Mouse (Mus musculus) kidney, postnatal 4 days (tissue): ENCODE data around the gene Myh9.
"Not testable (repeated sequence)": the region's sequence is repeated elsewhere in the genome, so short reads cannot be mapped to it uniquely, and the experiment has no call there.

ENCODE experiments used
- DNase-seq, 2 experiments: peaks; one replicate each; pipeline ENCODE4 v3.0.0; 2021; ENCODE audit warnings: mixed read lengths in 2 of 2

Gene Myh9

DNA sequence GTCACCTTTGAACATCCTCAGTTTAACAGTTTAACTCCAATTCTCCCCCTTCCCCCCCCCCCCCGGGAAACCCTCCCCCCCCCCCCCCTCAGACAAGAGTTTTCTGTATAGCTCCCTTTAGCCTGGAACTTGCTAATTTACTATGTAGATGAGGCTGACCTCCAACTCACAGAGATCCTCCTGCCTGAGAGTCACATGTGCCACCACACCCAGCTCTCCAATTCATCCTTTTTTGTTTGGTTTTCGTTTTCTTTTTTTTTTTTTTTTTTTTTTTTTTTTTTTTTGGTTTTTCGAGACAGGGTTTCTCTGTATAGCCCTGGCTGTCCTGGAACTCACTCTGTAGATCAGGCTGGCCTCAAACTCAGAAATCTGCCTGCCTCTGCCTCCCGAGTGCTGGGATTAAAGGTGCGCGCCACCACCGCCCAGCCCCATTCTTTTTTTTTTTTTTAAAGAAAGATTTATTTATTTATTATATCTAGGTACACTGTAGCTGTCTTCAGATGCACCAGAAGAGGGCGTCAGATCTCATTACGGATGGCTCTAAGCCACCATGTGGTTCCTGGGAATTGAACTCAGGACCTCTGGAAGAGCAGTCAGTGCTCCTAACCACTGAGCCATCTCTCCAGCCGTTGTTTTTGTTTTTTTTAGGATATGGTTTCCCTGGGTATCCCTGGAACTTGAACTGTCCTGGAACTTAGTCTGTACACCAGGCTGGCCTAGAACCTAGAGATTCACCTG is 25.4 kb upstream of the Myh9 start:
- not testable (repeated sequence) for DNase-seq

DNA sequence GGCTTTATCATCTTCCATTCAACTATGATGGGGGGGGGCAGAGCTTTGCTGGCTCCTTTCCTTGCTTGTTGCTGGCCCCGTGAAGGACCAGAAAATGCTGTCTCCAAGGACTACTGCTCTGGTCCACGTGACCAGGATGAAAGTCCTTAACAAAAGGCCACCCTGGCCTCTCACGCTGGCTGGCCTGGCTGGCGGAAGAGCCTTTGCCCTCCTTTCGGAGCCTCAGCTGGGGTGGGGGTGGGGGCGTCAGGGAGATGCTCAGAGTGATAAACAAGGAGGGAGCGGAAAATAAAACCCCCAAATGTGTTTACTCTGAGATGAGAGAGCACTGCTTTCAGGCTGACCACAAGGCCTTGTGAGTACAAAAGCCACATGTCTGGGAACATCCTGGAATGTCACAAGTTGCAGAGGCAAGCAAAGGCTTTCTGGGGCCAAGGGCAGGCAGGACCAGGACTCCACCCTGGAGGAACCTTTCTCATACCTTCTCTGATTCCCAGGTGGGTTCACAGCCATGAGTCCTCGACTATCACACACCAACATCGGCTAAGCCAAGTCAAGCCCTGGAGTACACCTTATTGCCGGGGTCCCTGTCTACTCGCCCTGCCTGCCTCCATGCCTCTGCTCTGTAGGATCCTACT is 24.7 kb upstream of the Myh9 start:
- DNase-seq = peak in 1 of 2 experiments; percentile 70

- no peak for DNase-seq
These were observed 22.2 kb upstream of the Myh9 start for GRCm38 (mm10) chr15:77864063-77864758.

- no peak for DNase-seq
These were observed 21.3 kb upstream of the Myh9 start for GRCm38 (mm10) chr15:77862991-77863972.

- DNase-seq = peak; percentile 41 to 48
These were observed 18.2 kb upstream of the Myh9 start for GRCm38 (mm10) chr15:77860081-77860665.

DNA sequence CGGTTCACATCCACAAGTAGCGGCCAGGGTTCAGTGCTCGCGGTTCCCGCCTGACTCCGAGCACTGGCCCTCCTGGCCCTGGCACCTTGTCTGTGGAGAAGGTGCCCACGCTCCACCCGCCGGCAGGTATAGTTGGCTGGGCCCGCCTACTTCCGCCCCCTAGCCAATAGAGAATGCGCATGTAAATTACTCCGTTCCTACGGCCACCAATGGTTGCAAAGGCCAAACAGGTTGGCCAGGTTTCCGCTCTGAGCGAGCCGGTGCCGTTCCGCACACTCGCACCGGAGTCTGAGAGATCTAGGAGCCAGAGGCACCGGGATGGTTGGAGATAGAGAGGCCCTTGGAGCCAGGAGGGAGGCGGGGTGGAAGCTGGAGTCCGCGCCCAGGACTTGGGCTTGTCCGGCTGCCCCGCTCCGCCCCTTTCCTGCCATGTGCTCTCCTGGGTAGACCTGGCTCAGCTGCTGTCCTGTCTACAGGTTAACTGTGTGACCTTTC is 15.7 kb upstream of the Myh9 start:
- peak; percentile 86 to 92 for DNase-seq

DNA sequence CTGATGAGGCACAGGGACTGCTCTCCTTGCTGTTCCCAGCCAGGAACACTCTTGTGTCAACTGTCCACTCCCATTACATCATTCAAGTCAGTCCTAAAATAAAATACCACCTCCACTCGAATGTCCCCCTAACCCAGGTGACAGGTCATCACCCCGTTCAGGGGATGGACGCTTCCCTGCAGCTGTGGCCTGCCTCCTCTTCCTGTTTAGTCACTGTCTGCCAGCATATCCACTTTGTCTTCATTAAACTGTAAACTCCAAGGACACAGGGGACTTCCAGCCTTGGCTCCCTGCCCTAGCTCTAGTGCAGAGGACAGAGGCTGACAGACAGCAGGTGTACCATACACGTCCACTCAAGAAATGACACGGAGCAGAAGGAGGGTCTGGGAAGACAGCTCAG is 14.6 kb upstream of the Myh9 start:
- peak; percentile 73 to 79 for DNase-seq

GRCm38 (mm10) chr15:77855301-77855700 is 13.3 kb upstream of the Myh9 start:
- DNase-seq = peak in 1 of 2 experiments; percentile 58

GRCm38 (mm10) chr15:77852001-77852400 is 10.0 kb upstream of the Myh9 start:
- DNase-seq = no peak

DNA sequence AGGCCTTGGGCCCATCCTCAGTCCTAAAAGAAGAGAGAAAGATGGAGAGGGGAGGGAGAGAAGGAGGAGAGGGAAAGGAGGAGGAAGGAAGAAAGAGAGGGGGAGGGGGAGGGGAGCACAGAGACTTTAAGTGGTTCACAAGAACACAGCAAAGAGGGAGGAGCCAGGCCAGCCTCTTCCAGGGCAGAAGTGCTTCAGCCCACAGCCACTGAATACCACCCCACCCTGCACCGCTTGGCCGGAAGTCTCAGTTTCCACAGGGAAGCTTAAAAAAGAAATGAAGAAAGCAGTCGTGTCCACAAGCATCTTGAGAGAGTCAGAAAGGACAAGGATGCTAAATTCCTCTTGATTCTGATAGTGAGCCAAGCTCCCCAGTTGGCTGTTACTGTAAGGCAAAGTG is 9.2 kb upstream of the Myh9 start:
- no peak for DNase-seq

GRCm38 (mm10) chr15:77849572-77850229 is 7.7 kb upstream of the Myh9 start:
- no peak for DNase-seq

DNA sequence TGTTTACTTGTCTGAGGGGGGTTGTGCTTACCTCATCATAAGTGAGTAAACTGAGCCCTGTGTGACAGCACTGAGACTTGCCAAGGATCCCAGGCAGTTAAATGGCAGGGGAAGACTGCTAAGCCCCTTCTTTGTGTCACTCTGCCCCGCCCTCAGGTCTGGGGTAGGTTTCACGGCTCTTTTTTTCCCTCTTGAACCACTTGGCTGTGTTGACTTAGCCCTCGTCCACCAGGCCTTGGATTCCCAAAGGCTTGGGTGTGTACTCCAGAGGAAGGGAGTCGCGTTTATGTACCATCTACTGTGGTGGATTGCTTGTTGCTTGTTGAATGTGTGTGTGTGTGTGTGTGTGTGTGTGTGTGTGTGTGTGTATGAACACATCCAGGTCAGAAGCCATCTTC is 7.1 kb upstream of the Myh9 start:
- DNase-seq = no peak

- DNase-seq = no peak
These were observed 6.6 kb upstream of the Myh9 start for GRCm38 (mm10) chr15:77848415-77849038.

GRCm38 (mm10) chr15:77847826-77848225 is 5.9 kb upstream of the Myh9 start:
- DNase-seq = no peak

DNA sequence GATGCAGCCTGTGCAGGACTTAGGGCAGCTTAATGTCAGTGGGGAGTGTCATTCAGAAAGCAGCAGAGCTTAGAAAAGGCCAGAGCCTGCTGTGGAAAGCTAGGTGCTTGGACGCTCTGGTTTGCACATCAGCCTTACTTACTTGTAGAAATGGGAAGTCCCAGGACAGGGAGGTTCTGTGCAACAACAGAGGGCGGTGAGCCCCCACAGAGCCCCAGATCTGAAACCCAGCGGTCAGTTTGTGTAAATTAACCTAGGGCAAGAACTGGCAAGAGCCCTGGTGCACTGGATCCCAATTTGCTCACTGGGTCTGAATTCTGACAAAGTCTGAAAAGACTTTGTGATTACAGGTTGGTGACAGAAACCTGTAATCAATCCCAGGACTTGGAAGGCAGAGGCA is 5.1 kb upstream of the Myh9 start:
- no peak for DNase-seq

GRCm38 (mm10) chr15:77845931-77846595 is 4.1 kb upstream of the Myh9 start:
- DNase-seq = not testable (repeated sequence)

DNA sequence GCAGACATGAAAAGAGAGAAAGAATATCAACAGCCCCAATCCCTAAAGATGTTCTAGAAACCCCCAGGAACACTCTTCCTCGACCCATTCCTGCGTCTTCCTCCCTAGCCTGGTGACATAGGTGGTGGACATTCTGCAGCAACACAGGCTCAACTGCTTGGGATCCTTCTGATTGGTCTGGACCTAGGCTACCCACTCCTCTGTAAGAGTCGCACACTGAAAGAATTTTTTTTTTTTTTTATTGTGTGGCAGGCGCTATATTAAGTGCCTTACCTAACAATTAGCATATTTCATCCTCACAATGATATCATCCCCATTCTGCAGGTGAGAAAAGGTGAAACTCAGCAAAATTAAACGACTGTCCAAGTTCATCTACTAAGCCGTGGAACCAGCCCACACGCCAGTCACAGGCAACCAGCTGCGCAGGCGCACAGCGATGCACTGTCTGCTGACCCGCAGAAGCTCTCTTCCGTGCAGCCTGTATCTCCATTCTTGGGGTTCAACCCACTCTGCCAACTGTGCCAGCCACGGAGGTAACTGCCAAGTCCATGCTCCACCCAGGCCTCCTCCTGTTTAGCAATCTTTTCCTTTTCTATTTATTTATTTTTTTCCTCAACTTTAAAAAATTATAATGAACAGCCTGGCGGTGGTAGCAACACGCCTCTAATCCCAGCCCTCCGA is 3.1 kb upstream of the Myh9 start:
- DNase-seq = no peak

GRCm38 (mm10) chr15:77844048-77844447 is 2.1 kb upstream of the Myh9 start:
- no peak for DNase-seq

DNA sequence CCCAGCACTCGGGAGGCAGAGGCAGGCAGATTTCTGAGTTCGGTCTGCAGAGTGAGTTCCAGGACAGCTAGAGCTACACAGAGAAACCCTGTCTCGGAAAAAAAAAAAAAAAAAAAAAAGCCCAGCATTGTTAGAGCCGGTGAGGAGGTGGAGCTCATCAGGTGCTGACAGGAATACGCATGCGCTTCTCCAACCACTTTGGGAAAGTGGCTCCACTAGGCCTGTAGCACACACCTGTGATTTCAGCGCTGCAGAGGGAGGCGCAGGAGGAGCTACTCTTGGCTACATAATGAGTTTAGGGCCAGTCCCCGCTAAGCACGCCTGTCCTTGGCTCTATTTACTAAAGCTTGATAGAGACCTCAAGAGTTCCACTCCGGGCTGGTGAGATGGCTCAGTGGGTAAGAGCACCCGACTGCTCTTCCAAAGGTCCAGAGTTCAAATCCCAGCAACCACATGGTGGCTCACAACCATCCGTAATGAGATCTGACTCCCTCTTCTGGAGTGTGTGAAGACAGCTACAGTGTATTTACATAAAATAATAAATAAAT is 1.6 kb upstream of the Myh9 start:
- DNase-seq = not testable (repeated sequence)

DNA sequence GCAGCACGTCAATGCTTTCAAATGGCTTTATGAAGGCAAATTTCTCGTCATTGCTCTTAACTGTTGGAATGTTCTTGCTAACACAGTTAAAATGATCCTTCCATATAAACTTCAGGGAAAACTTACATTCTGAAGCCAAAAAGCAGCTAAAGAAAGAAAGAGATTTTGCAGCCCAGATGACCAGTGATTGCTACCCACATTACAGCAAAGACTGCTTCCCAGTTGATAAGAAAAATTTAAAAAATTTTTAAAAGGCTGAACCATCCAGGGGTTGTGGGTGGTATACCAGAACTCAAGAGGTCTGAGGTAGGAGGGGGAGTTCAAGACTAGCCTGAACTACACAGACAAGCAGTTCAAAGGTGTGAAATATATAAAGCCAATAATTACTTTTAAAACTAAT is 1.1 kb upstream of the Myh9 start:
- no peak for DNase-seq
